Mouse (Mus musculus): ENCODE measurements around the gene Mical2. TPM values are rescaled to one million over a fixed set of nuclear protein-coding genes. Genes with fewer than 3 reads are reported as not detected.

Gene Mical2
- total RNA-seq, 2 experiments from 2014 or later: 93.4 to 103 TPM

Other genes with a start within 250 kb of the Mical2 start
- 10 to 100 TPM; 74.6 to 78.0 TPM for gene Usp47, start 202.4 kb upstream of the Mical2 start, total RNA-seq (2021)
- gene Dkk3, start 66.8 kb upstream of the Mical2 start, total RNA-seq (2021): 10 to 100 TPM; 44.8 to 46.7 TPM
- gene Parva, start 201.6 kb downstream of the Mical2 start, total RNA-seq (2021): 10 to 100 TPM; 55.2 to 61.3 TPM

All from heart, postnatal 25 days (tissue).